ENCODE assay signal across 28 mouse cellular contexts in genomic region chr9:25178066-25178465, GRCm38 (mm10). TPM values are rescaled to one million over a fixed set of nuclear protein-coding genes. Genes with fewer than 3 reads are reported as not detected.
A peak's percentile ranks its signal among the peaks of the same experiment; 100 is the strongest.
DNase-seq lines count a peak whose midpoint lies in the region; ATAC-seq and TF ChIP-seq lines count a peak whose summit lies in the region.
"Had no signal": no experiment of that assay in that cellular context is flagged by ENCODE, and none has a peak within 500 bp of the region (broad histone marks: within the 10 kb centered on the region; RNA-seq: fewer than 3 reads in every experiment).

No protein-coding gene starts in this region.

- H3K9ac ChIP-seq in heart, adult 2 months (ENCODE audit: low read depth, low read length) = no peak overlapping the region
- no peak overlapping the region for H3K9ac ChIP-seq in heart, embryonic 16.5 days (ENCODE audit: low read length)
- H3K9ac ChIP-seq: embryonic facial prominence, embryonic 15.5 days; forebrain, embryonic 12.5 days; forebrain, postnatal 0 days; hindbrain, embryonic 14.5 days; limb, embryonic 12.5 days; liver, embryonic 15.5 days; lung, embryonic 14.5 days; midbrain, embryonic 15.5 days; neural tube, embryonic 15.5 days had no signal

- no peak for TF ChIP-seq EP300 in heart, adult 2 months (IDR thresholded peaks at IDR 0.05; ENCODE audit: insufficient read depth, low read depth, low read length)

- H3K4me2 ChIP-seq in heart, embryonic 16.5 days (ENCODE audit: low read depth, low read length) = no peak overlapping the region
- H3K4me2 ChIP-seq: embryonic facial prominence, embryonic 15.5 days; forebrain, embryonic 12.5 days; hindbrain, embryonic 14.5 days; limb, embryonic 12.5 days; liver, embryonic 15.5 days; lung, embryonic 14.5 days; midbrain, embryonic 15.5 days; neural tube, embryonic 15.5 days had no signal

- peaks cover 27% of the 10 kb centered on the region for H3K36me3 ChIP-seq in heart, adult 2 months (ENCODE audit: control insufficient read depth, insufficient read depth, low read length)
- H3K36me3 ChIP-seq in heart, embryonic 10.5 days = no peaks in the 10 kb centered on the region
- no peaks in the 10 kb centered on the region for H3K36me3 ChIP-seq in heart, embryonic 16.5 days (ENCODE audit: control insufficient read depth, insufficient read depth)
- H3K36me3 ChIP-seq: embryonic facial prominence, embryonic 10.5 days; embryonic facial prominence, embryonic 15.5 days; forebrain, embryonic 12.5 days; limb, embryonic 12.5 days; liver, embryonic 15.5 days; midbrain, embryonic 10.5 days; midbrain, embryonic 15.5 days; neural tube, embryonic 15.5 days had no signal

- 70% methylated on average over 3 of the region's 3 CpGs for WGBS in heart, adult 2 months
- WGBS in heart, embryonic 10.5 days = 84% methylated on average over 3 of the region's 3 CpGs
- 82% methylated on average over 3 of the region's 3 CpGs for WGBS in heart, embryonic 16.5 days

- H3K4me1 ChIP-seq in heart, adult 2 months (ENCODE audit: control insufficient read depth, insufficient read depth, low read length) = peaks cover 21% of the 10 kb centered on the region
- H3K4me1 ChIP-seq in heart, embryonic 10.5 days = peaks cover 28% of the 10 kb centered on the region
- peaks cover 27% of the 10 kb centered on the region for H3K4me1 ChIP-seq in heart, embryonic 16.5 days (ENCODE audit: control insufficient read depth, insufficient read depth, low read length)
- H3K4me1 ChIP-seq: forebrain, embryonic 12.5 days; limb, embryonic 12.5 days; midbrain, embryonic 10.5 days; midbrain, embryonic 15.5 days; neural tube, embryonic 15.5 days had no signal

- H3K9me3 ChIP-seq in heart, embryonic 10.5 days = no peaks in the 10 kb centered on the region
- H3K9me3 ChIP-seq in heart, embryonic 16.5 days (replicated peaks; ENCODE audit: control insufficient read depth, low read length) = no peaks in the 10 kb centered on the region
- H3K9me3 ChIP-seq: embryonic facial prominence, embryonic 10.5 days; embryonic facial prominence, embryonic 15.5 days; forebrain, embryonic 12.5 days; limb, embryonic 12.5 days; liver, embryonic 15.5 days; midbrain, embryonic 10.5 days; midbrain, embryonic 15.5 days; neural tube, embryonic 15.5 days had no signal

- H3K27ac ChIP-seq in heart, adult 2 months = peak overlapping the region; percentile 80
- no peak overlapping the region for H3K27ac ChIP-seq in heart, embryonic 10.5 days
- H3K27ac ChIP-seq in heart, embryonic 16.5 days (ENCODE audit: low read length) = peak overlapping the region; percentile 86; the same call in 1 of the 2 replicates
- H3K27ac ChIP-seq: embryonic facial prominence, embryonic 10.5 days; embryonic facial prominence, embryonic 15.5 days; forebrain, embryonic 12.5 days; hindbrain, embryonic 14.5 days; limb, embryonic 12.5 days; liver, embryonic 15.5 days; midbrain, embryonic 10.5 days; midbrain, embryonic 15.5 days; neural tube, embryonic 15.5 days had no signal

- peak; percentile 41 to 44 for DNase-seq in heart, adult 2 months
- no peak for DNase-seq in heart, embryonic 10.5 days (ENCODE audit: low spot score)
- DNase-seq in kidney, postnatal 10 days = peak; percentile 38
- no peak for DNase-seq in kidney, adult 8-10 months
- DNase-seq in gastrocnemius, postnatal 14 days = peak; percentile 16
- no peak for DNase-seq in embryo, embryonic 10 days (ENCODE audit: low spot score)
- DNase-seq: adrenal gland, postnatal 25 days; cerebellum, adult 18-20 months; cerebellum, postnatal 14 days; forebrain, postnatal 0 days; kidney, adult 11 months; lung, embryonic 14.5 days; lung, postnatal 14 days; retina, postnatal 1 day; right cerebral cortex, postnatal 14 days had no signal

- H3K4me3 ChIP-seq in heart, adult 2 months = no peak overlapping the region
- no peak overlapping the region for H3K4me3 ChIP-seq in heart, embryonic 10.5 days
- H3K4me3 ChIP-seq in heart, embryonic 16.5 days (ENCODE audit: low read length) = no peak overlapping the region
- H3K4me3 ChIP-seq: embryonic facial prominence, embryonic 10.5 days; embryonic facial prominence, embryonic 15.5 days; forebrain, embryonic 12.5 days; left cerebral cortex, adult 2 months; limb, embryonic 12.5 days; liver, embryonic 15.5 days; midbrain, embryonic 10.5 days; midbrain, embryonic 15.5 days; neural tube, embryonic 15.5 days had no signal

- no peak for TF ChIP-seq POLR2A in heart, adult 2 months (IDR thresholded peaks at IDR 0.05; ENCODE audit: insufficient read depth, low read depth, low read length)

- no peak for TF ChIP-seq CTCF in heart, adult 2 months (IDR thresholded peaks at IDR 0.05)

- intact Hi-C loops in heart, adult 2 months (cut with DNase I) = loop anchor here (2.0 to 5.0 kb wide), 2 partner anchors 21 to 34 kb away; no protein-coding TSS in a partner anchor
- intact Hi-C loops in gastrocnemius, postnatal 14 days (cut with DNase I; ENCODE audit: low total_unique reads) = no loop called here

- H3K79me2 ChIP-seq in heart, adult 2 months (replicated peaks; ENCODE audit: control insufficient read depth, insufficient read depth, low read length) = no peaks in the 10 kb centered on the region

- ATAC-seq in heart, embryonic 16.5 days (replicated peaks; ENCODE audit: extremely low read depth, insufficient read depth, low FRiP score) = no peak
- ATAC-seq in frontal cortex, adult (ENCODE audit: low TSS enrichment) = no peak
- ATAC-seq: CD4-positive, CD25-positive, alpha-beta regulatory T cell, adult 4 months; forebrain, postnatal 0 days; midbrain, embryonic 15.5 days had no signal

- H3K27me3 ChIP-seq in heart, adult 2 months (ENCODE audit: control insufficient read depth, insufficient read depth, low read length) = no peaks in the 10 kb centered on the region
- H3K27me3 ChIP-seq in heart, embryonic 10.5 days (ENCODE audit: insufficient read depth, poor library complexity, severe bottlenecking) = no peaks in the 10 kb centered on the region
- H3K27me3 ChIP-seq in heart, embryonic 16.5 days (ENCODE audit: control insufficient read depth, insufficient read depth, low read length) = no peaks in the 10 kb centered on the region
- H3K27me3 ChIP-seq: embryonic facial prominence, embryonic 15.5 days; forebrain, embryonic 12.5 days; limb, embryonic 12.5 days; liver, embryonic 15.5 days; midbrain, embryonic 15.5 days; neural tube, embryonic 15.5 days had no signal

RNA-seq across cellular contexts. Expression of gene Herpud2, which starts 26.4 kb away (rescaled TPM):
- 10 to 100 TPM; 34.6 to 38.9 TPM for total RNA-seq in heart, adult 2 months (2021)
- polyA plus RNA-seq in heart, adult 2 months (2012; rRNA removed) = 24.9 and 27.1 TPM in 2 replicates
- polyA plus RNA-seq in heart, embryonic 10.5 days (2016; fragmentation: Nextera tagmentation; extraction: Ambion mirVana) = 23.7 and 25.6 TPM in 2 replicates
- 10 to 100 TPM; 37.5 to 37.6 TPM for total RNA-seq in gastrocnemius, postnatal 14 days (2021)
- 30.7 and 31.7 TPM in 2 replicates for polyA plus RNA-seq in heart, embryonic 16.5 days (2015; fragmentation: Nextera tagmentation; extraction: Ambion mirVana)

Comparison
In these comparisons a context has a peak if more than half of its experiments do, and no peak if none do; other contexts are left out.
1. DNase-seq: peak in heart, adult 2 months (2 of 2), kidney, postnatal 10 days (single experiment) and gastrocnemius, postnatal 14 days (single experiment); none in heart, embryonic 10.5 days (single experiment), kidney, adult 8-10 months (0 of 2) and embryo, embryonic 10 days (single experiment).